Mouse (Mus musculus) hindbrain, embryonic 16.5 days (tissue): ENCODE results near the gene Uspl1. TPM values are rescaled to one million over a fixed set of nuclear protein-coding genes. Genes with fewer than 3 reads are reported as not detected.

ENCODE experiments used
- ATAC-seq: fragments of 200-750 bp; cut with Nextera tagmentation; 2 replicates; pipeline ENCODE4 v1.8.0; 2017; ENCODE audit warnings: moderate TSS enrichment, moderate library complexity
- H3K27ac ChIP-seq: fragments of 300-500 bp; sonication (generic); 2 replicates; pipeline ENCODE4 v1.5.1; 2014; ENCODE audit warnings: low read depth, mild to moderate bottlenecking, control low read depth, low read length, moderate library complexity
- H3K27me3 ChIP-seq: fragments of 300-500 bp; sonication (generic); replicated peaks from 2 replicates; pipeline ENCODE4 v1.6.1; 2014; ENCODE audit warnings: low read length; ENCODE audit not compliant: control insufficient read depth, insufficient read depth
- H3K36me3 ChIP-seq: fragments of 300-500 bp; sonication (generic); 2 replicates; pipeline ENCODE4 v1.6.1; 2014; ENCODE audit warnings: mild to moderate bottlenecking, low read length, moderate library complexity, mixed read lengths; ENCODE audit not compliant: control insufficient read depth, insufficient read depth
- H3K4me1 ChIP-seq: fragments of 300-500 bp; sonication (generic); 2 replicates; pipeline ENCODE4 v1.6.1; 2014; ENCODE audit warnings: low read depth, low read length; ENCODE audit not compliant: control insufficient read depth, insufficient read depth
- H3K4me2 ChIP-seq: fragments of 300-500 bp; sonication (generic); 2 replicates; pipeline ENCODE4 v1.6.1; 2014; ENCODE audit warnings: mild to moderate bottlenecking, low read length, control low read depth, moderate library complexity
- H3K4me3 ChIP-seq: fragments of 300-500 bp; sonication (generic); 2 replicates; pipeline ENCODE4 v1.5.1; 2014; ENCODE audit warnings: mild to moderate bottlenecking, low read length, control low read depth, moderate library complexity
- H3K9ac ChIP-seq: fragments of 300-500 bp; sonication (generic); 2 replicates; pipeline ENCODE4 v1.6.1; 2014; ENCODE audit warnings: low read depth, mild to moderate bottlenecking, control low read depth, low read length, moderate library complexity
- H3K9me3 ChIP-seq: fragments of 300-500 bp; sonication (generic); 2 replicates; pipeline ENCODE4 v1.6.1; 2014; ENCODE audit warnings: mild to moderate bottlenecking, low read length, moderate library complexity; ENCODE audit not compliant: control insufficient read depth
- WGBS: fragments of 180-500 bp; shearing (Covaris S2); extraction: QIAGEN DNeasy Blood & Tissue Kit; methylation state at CpG from one replicate; pipeline ENCODE4 v1.1.7; 2014; 5-methylcytosine and 5-hydroxymethylcytosine counted together
- polyA plus RNA-seq: library from polyadenylated mRNA; unstranded; fragments of >200 nt; fragmentation: Nextera tagmentation; extraction: Ambion mirVana; gene quantifications from 2 replicates; pipeline ENCODE4 v1.2.1, GENCODE M21; 2015

Uspl1 gene
- polyA plus RNA-seq, 1 experiment from 2014 or later = 48.4 TPM

GRCm38 (mm10) chr5:149143766-149144375, 40.3 kb upstream of the Uspl1 start:
- no peak overlapping the region for H3K9ac ChIP-seq
- 78% methylated on average over 25 of the region's 25 CpGs for WGBS
- no peaks in the 10 kb centered on the region for H3K36me3 ChIP-seq
- no peak; the same call in 1 of the 2 replicates for ATAC-seq
- no peaks in the 10 kb centered on the region for H3K9me3 ChIP-seq
- H3K27ac ChIP-seq = no peak overlapping the region
- H3K4me2 ChIP-seq = no peak overlapping the region
- H3K4me3 ChIP-seq = no peak overlapping the region
- no peaks in the 10 kb centered on the region for H3K27me3 ChIP-seq
- no peaks in the 10 kb centered on the region for H3K4me1 ChIP-seq

- H3K4me1 ChIP-seq = no peaks in the 10 kb centered on the region
- no peaks in the 10 kb centered on the region for H3K27me3 ChIP-seq
- H3K9ac ChIP-seq = no peak overlapping the region
- H3K4me3 ChIP-seq = no peak overlapping the region
- no peak overlapping the region for H3K4me2 ChIP-seq
- no peaks in the 10 kb centered on the region for H3K36me3 ChIP-seq
- no peak for ATAC-seq
- WGBS = 94% methylated on average over 7 of the region's 7 CpGs
- no peaks in the 10 kb centered on the region for H3K9me3 ChIP-seq
- H3K27ac ChIP-seq = no peak overlapping the region
Measured at GRCm38 (mm10) chr5:149146691-149147090, 37.5 kb upstream of the Uspl1 start.

- no peak overlapping the region for H3K9ac ChIP-seq
- WGBS = 85% methylated on average over 8 of the region's 8 CpGs
- H3K27ac ChIP-seq = no peak overlapping the region
- H3K4me3 ChIP-seq = no peak overlapping the region
- H3K4me2 ChIP-seq = no peak overlapping the region
- no peaks in the 10 kb centered on the region for H3K36me3 ChIP-seq
- no peaks in the 10 kb centered on the region for H3K27me3 ChIP-seq
- ATAC-seq = no peak
- H3K4me1 ChIP-seq = no peaks in the 10 kb centered on the region
- no peaks in the 10 kb centered on the region for H3K9me3 ChIP-seq
Measured at GRCm38 (mm10) chr5:149147386-149148000, 36.7 kb upstream of the Uspl1 start.

GRCm38 (mm10) chr5:149150882-149151281, 33.3 kb upstream of the Uspl1 start:
- Histone ChIP-seq H3K9ac (no peak overlapping the region), H3K27me3 (no peaks in the 10 kb centered on the region), H3K4me1 (no peaks in the 10 kb centered on the region), H3K4me3 (no peak overlapping the region), H3K36me3 (no peaks in the 10 kb centered on the region), H3K4me2 (no peak overlapping the region), H3K27ac (no peak overlapping the region), H3K9me3 (no peaks in the 10 kb centered on the region)
- ATAC-seq = no peak
- 97% methylated on average over 3 of the region's 3 CpGs for WGBS

GRCm38 (mm10) chr5:149152063-149152773, 31.9 kb upstream of the Uspl1 start:
- 58% methylated on average over 13 of the region's 13 CpGs for WGBS
- no peak overlapping the region for H3K4me2 ChIP-seq
- no peak for ATAC-seq

GRCm38 (mm10) chr5:149152774-149153155, 31.4 kb upstream of the Uspl1 start:
- Histone ChIP-seq H3K27me3 (no peaks in the 10 kb centered on the region), H3K4me3 (no peak overlapping the region), H3K36me3 (no peaks in the 10 kb centered on the region), H3K4me1 (no peaks in the 10 kb centered on the region), H3K9ac (no peak overlapping the region), H3K4me2 (no peak overlapping the region), H3K9me3 (no peaks in the 10 kb centered on the region), H3K27ac (no peak overlapping the region)
- ATAC-seq = no peak
- 70% methylated on average over 12 of the region's 12 CpGs for WGBS

More at GRCm38 (mm10) chr5:149152063-149152773, 31.9 kb upstream of the Uspl1 start:
- H3K27me3 ChIP-seq = no peaks in the 10 kb centered on the region
- H3K4me1 ChIP-seq = no peaks in the 10 kb centered on the region
- no peak overlapping the region for H3K4me3 ChIP-seq
- no peak overlapping the region for H3K27ac ChIP-seq
- no peaks in the 10 kb centered on the region for H3K9me3 ChIP-seq
- H3K9ac ChIP-seq = no peak overlapping the region
- H3K36me3 ChIP-seq = no peaks in the 10 kb centered on the region

- 93% methylated on average over 18 of the region's 18 CpGs for WGBS
- no peaks in the 10 kb centered on the region for H3K36me3 ChIP-seq
- ATAC-seq = no peak
- no peaks in the 10 kb centered on the region for H3K4me1 ChIP-seq
- no peak overlapping the region for H3K9ac ChIP-seq
- no peaks in the 10 kb centered on the region for H3K9me3 ChIP-seq
- no peak overlapping the region for H3K4me2 ChIP-seq
- no peak overlapping the region for H3K27ac ChIP-seq
- H3K27me3 ChIP-seq = no peaks in the 10 kb centered on the region
- H3K4me3 ChIP-seq = no peak overlapping the region
Measured at GRCm38 (mm10) chr5:149156886-149157563, 27.1 kb upstream of the Uspl1 start.

- Histone ChIP-seq H3K4me3 (no peak overlapping the region), H3K9ac (no peak overlapping the region), H3K4me1 (no peaks in the 10 kb centered on the region), H3K4me2 (no peak overlapping the region), H3K27ac (no peak overlapping the region), H3K36me3 (no peaks in the 10 kb centered on the region), H3K9me3 (no peaks in the 10 kb centered on the region), H3K27me3 (no peaks in the 10 kb centered on the region)
- ATAC-seq = no peak
- 94% methylated on average over 6 of the region's 6 CpGs for WGBS
Measured at GRCm38 (mm10) chr5:149159021-149159420, 25.1 kb upstream of the Uspl1 start.

- WGBS = 75% methylated on average over 4 of the region's 4 CpGs
- no peak for ATAC-seq
- H3K27me3 ChIP-seq = no peaks in the 10 kb centered on the region
- no peak overlapping the region for H3K27ac ChIP-seq
- no peaks in the 10 kb centered on the region for H3K4me1 ChIP-seq
- H3K4me2 ChIP-seq = no peak overlapping the region
- no peaks in the 10 kb centered on the region for H3K9me3 ChIP-seq
- H3K36me3 ChIP-seq = no peaks in the 10 kb centered on the region
- H3K9ac ChIP-seq = no peak overlapping the region
- H3K4me3 ChIP-seq = no peak overlapping the region
Measured at GRCm38 (mm10) chr5:149160469-149160868, 23.7 kb upstream of the Uspl1 start.
